In the genomic region with DNA sequence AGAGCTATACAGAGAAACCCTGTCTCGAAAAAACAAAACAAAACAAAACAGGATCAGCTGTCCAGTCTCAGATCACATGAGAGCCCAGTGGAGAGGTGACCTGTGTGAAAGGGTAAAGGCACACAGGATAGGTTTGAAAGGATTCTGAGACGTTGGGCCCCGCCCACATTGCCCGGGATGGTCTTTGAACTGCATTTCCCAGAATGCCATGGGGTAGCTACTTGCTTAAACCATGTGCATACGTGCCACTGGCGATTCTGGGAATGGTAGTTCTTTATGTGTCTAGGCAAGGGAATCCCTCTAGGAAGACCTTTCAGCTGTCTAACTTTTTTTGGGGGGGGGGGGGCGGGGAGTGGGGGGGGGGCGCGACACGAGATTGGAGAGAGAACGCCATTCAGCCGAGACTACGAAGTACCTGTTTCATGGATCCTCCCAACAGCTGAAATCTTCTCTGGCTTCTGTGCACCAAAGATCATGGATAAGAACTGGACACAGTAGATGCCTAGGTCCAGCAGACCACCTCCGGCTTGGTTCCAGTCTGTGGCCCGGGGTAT, we compare ENCODE assay signal across 8 mouse cellular contexts. TPM values are rescaled to one million over a fixed set of nuclear protein-coding genes. Genes with fewer than 3 reads are reported as not detected.
DNase-seq lines count a peak whose midpoint lies in the region; ATAC-seq and TF ChIP-seq lines count a peak whose summit lies in the region.

A gene (plus strand): TSS at position 504 of the 554 bp plus-strand sequence.

- no peak within 1 kb of the TSS for H3K4me2 ChIP-seq in forebrain, postnatal 0 days (ENCODE audit: low read depth)
- H3K4me2 ChIP-seq in intestine, embryonic 14.5 days (ENCODE audit: low read length), result no peak within 1 kb of the TSS
- no peak within 1 kb of the TSS for H3K4me2 ChIP-seq in limb, embryonic 11.5 days (ENCODE audit: low read depth, severe bottlenecking)
- H3K4me2 ChIP-seq in midbrain, embryonic 11.5 days, result no peak within 1 kb of the TSS

- no peak for TF ChIP-seq CTCF in forebrain, postnatal 0 days (IDR thresholded peaks at IDR 0.05; ENCODE audit: low read depth)

- no peak within 1 kb of the TSS for H3K9ac ChIP-seq in forebrain, postnatal 0 days
- no peak within 1 kb of the TSS for H3K9ac ChIP-seq in intestine, embryonic 14.5 days (ENCODE audit: low read length)
- H3K9ac ChIP-seq in limb, embryonic 11.5 days (ENCODE audit: low read length), result no peak within 1 kb of the TSS
- H3K9ac ChIP-seq in midbrain, embryonic 11.5 days (ENCODE audit: low read length), result no peak within 1 kb of the TSS

- DNase-seq in adrenal gland, postnatal 10 days, result peak; percentile 68
- no peak for DNase-seq in adrenal gland, postnatal 4 days (ENCODE audit: low spot score in 2 of 2)
- peak; percentile 74 for DNase-seq in forebrain, postnatal 0 days
- DNase-seq in intestine, embryonic 14.5 days (ENCODE audit: low spot score), result peak; percentile 64
- peak; percentile 61 for DNase-seq in limb, embryonic 11.5 days (ENCODE audit: low spot score)
- peak; percentile 90 for DNase-seq in midbrain, embryonic 11.5 days (ENCODE audit: low spot score, missing footprints)
- DNase-seq in spleen, postnatal 36 days (ENCODE audit: low spot score in 2 of 2), result peak; percentile 55 to 71

- no peaks in the 10 kb centered on the region for H3K36me3 ChIP-seq in forebrain, postnatal 0 days (ENCODE audit: insufficient read depth)
- no peaks in the 10 kb centered on the region for H3K36me3 ChIP-seq in intestine, embryonic 14.5 days (ENCODE audit: control insufficient read depth, insufficient read depth, low read length)
- H3K36me3 ChIP-seq in limb, embryonic 11.5 days (ENCODE audit: control insufficient read depth, insufficient read depth, low read length), result no peaks in the 10 kb centered on the region
- no peaks in the 10 kb centered on the region for H3K36me3 ChIP-seq in midbrain, embryonic 11.5 days (ENCODE audit: control insufficient read depth, insufficient read depth, low read length)

- no peaks in the 10 kb centered on the region for H3K9me3 ChIP-seq in forebrain, postnatal 0 days (ENCODE audit: low read length)
- H3K9me3 ChIP-seq in intestine, embryonic 14.5 days (ENCODE audit: control insufficient read depth, low read length), result no peaks in the 10 kb centered on the region
- H3K9me3 ChIP-seq in limb, embryonic 11.5 days (ENCODE audit: control insufficient read depth, low read length), result no peaks in the 10 kb centered on the region
- H3K9me3 ChIP-seq in midbrain, embryonic 11.5 days (ENCODE audit: control insufficient read depth, low read length), result no peaks in the 10 kb centered on the region

- peak; percentile 69 for ATAC-seq in activated CD4-positive, CD25-positive, alpha-beta regulatory T cell, adult 4 months
- peak; percentile 90 for ATAC-seq in forebrain, postnatal 0 days
- ATAC-seq in intestine, embryonic 14.5 days (replicated peaks; ENCODE audit: low FRiP score, low TSS enrichment, low read depth), result peak; percentile 36
- peak; percentile 67; the same call in 1 of the 2 replicates for ATAC-seq in limb, embryonic 11.5 days (ENCODE audit: insufficient number of reproducible peaks, low FRiP score, low TSS enrichment, low read depth)
- peak; percentile 77 for ATAC-seq in midbrain, embryonic 11.5 days (ENCODE audit: low FRiP score)

- H3K27ac ChIP-seq in forebrain, postnatal 0 days (ENCODE audit: low read depth, low read length), result no peak within 1 kb of the TSS
- H3K27ac ChIP-seq in intestine, embryonic 14.5 days (ENCODE audit: low read depth), result no peak within 1 kb of the TSS
- no peak within 1 kb of the TSS for H3K27ac ChIP-seq in limb, embryonic 11.5 days (replicated peaks; ENCODE audit: low read depth, low read length)
- no peak within 1 kb of the TSS for H3K27ac ChIP-seq in midbrain, embryonic 11.5 days (ENCODE audit: low read depth, low read length)

- WGBS in forebrain, postnatal 0 days, result 52% methylated on average over 15 of the region's 15 CpGs
- 66% methylated on average over 11 of the region's 15 CpGs for WGBS in intestine, embryonic 14.5 days
- 55% methylated on average over 15 of the region's 15 CpGs for WGBS in limb, embryonic 11.5 days
- 57% methylated on average over 15 of the region's 15 CpGs for WGBS in midbrain, embryonic 11.5 days

- H3K4me1 ChIP-seq in forebrain, postnatal 0 days (ENCODE audit: insufficient read depth), result no peaks in the 10 kb centered on the region
- H3K4me1 ChIP-seq in intestine, embryonic 14.5 days (replicated peaks; ENCODE audit: control insufficient read depth, insufficient read depth, low read length), result no peaks in the 10 kb centered on the region
- no peaks in the 10 kb centered on the region for H3K4me1 ChIP-seq in limb, embryonic 11.5 days (ENCODE audit: control insufficient read depth, insufficient read depth, low read length)
- no peaks in the 10 kb centered on the region for H3K4me1 ChIP-seq in midbrain, embryonic 11.5 days (ENCODE audit: control insufficient read depth, insufficient read depth, low read length)

- H3K27me3 ChIP-seq in forebrain, postnatal 0 days (ENCODE audit: insufficient read depth, low read length), result no peaks in the 10 kb centered on the region
- H3K27me3 ChIP-seq in intestine, embryonic 14.5 days (replicated peaks; ENCODE audit: control insufficient read depth, insufficient read depth, low read length), result no peaks in the 10 kb centered on the region
- H3K27me3 ChIP-seq in limb, embryonic 11.5 days (ENCODE audit: control insufficient read depth, insufficient read depth, low read length), result no peaks in the 10 kb centered on the region
- no peaks in the 10 kb centered on the region for H3K27me3 ChIP-seq in midbrain, embryonic 11.5 days (ENCODE audit: control insufficient read depth, insufficient read depth, low read length)

- H3K4me3 ChIP-seq in forebrain, postnatal 0 days (ENCODE audit: low read depth, low read length), result no peak within 1 kb of the TSS
- no peak within 1 kb of the TSS for H3K4me3 ChIP-seq in intestine, embryonic 14.5 days (ENCODE audit: low read depth, low read length)
- no peak within 1 kb of the TSS for H3K4me3 ChIP-seq in limb, embryonic 11.5 days (ENCODE audit: low read depth, low read length)
- H3K4me3 ChIP-seq in midbrain, embryonic 11.5 days (ENCODE audit: low read depth, low read length), result no peak within 1 kb of the TSS

RNA-seq across cellular contexts. Expression of the gene that starts here (rescaled TPM):
- under 1 TPM; 0.64 to 0.69 TPM for total RNA-seq in adrenal gland, postnatal 10 days (2021)
- total RNA-seq in adrenal gland, postnatal 4 days (2021), result under 1 TPM; 0.45 to 0.54 TPM
- polyA plus RNA-seq in activated CD4-positive, CD25-positive, alpha-beta regulatory T cell, adult 4 months (2017; shearing (Covaris generic)), result under 1 TPM in 1 of 2 experiments, not detected in 1; 0.44 TPM
- total RNA-seq in forebrain, postnatal 0 days (2014; rRNA removed), result 0.19 and 0.46 TPM in 2 replicates
- 0.07 and 0.25 TPM in 2 replicates for polyA plus RNA-seq in forebrain, postnatal 0 days (2015; fragmentation: Nextera tagmentation; extraction: Ambion mirVana)
- polyA plus RNA-seq in intestine, embryonic 14.5 days (2014; fragmentation: Nextera tagmentation; extraction: Ambion mirVana), result 1.8 and 2.3 TPM in 2 replicates
- polyA plus RNA-seq in limb, embryonic 11.5 days (2014; fragmentation: Nextera tagmentation; extraction: Ambion mirVana), result 1.1 and 1.5 TPM in 2 replicates
- 0.15 TPM in 1 of 2 replicates, not detected in the other for polyA plus RNA-seq in midbrain, embryonic 11.5 days (2014; fragmentation: Nextera tagmentation; extraction: Ambion mirVana)

Comparison
In these comparisons a context has a peak if more than half of its experiments do, and no peak if none do; other contexts are left out.
1. Peak in DNase-seq in adrenal gland, postnatal 10 days; RNA of the gene not detected or under 1 TPM.
2. Peak in ATAC-seq in activated CD4-positive, CD25-positive, alpha-beta regulatory T cell, adult 4 months; RNA of the gene not detected or under 1 TPM.
3. Peak in DNase-seq and ATAC-seq in forebrain, postnatal 0 days; RNA of the gene not detected or under 1 TPM.
4. Peak in DNase-seq and ATAC-seq in midbrain, embryonic 11.5 days; RNA of the gene not detected or under 1 TPM.
5. DNase-seq: peak in intestine, embryonic 14.5 days (single experiment), limb, embryonic 11.5 days (single experiment) and spleen, postnatal 36 days (2 of 2); none in adrenal gland, postnatal 4 days (0 of 2).
6. ATAC-seq: peak in every context shown above with its lines; median percentile 90 in forebrain, postnatal 0 days; 77 in midbrain, embryonic 11.5 days; 69 in activated CD4-positive, CD25-positive, alpha-beta regulatory T cell, adult 4 months; 67 in limb, embryonic 11.5 days; 36 in intestine, embryonic 14.5 days.